Mouse (Mus musculus) kidney, adult 9 months (tissue): ENCODE data around the gene Phkb.
"Not testable (repeated sequence)": the region's sequence is repeated elsewhere in the genome, so short reads cannot be mapped to it uniquely, and the experiment has no call there.

Source experiments
- DNase-seq: peaks from one replicate; pipeline ENCODE4 v3.0.0; 2022

Gene Phkb

GRCm38 (mm10) chr8:85840657-85841488, at the start of gene Phkb, which contains the start of gene Itfg1:
TSS of gene Phkb (plus strand) at chr8:85840959.
TSS of gene Itfg1 (minus strand) at chr8:85840921.
- DNase-seq = peak; percentile 91

GRCm38 (mm10) chr8:85796392-85796791, 44.4 kb upstream of the Phkb start:
- DNase-seq = not testable (repeated sequence)

DNA sequence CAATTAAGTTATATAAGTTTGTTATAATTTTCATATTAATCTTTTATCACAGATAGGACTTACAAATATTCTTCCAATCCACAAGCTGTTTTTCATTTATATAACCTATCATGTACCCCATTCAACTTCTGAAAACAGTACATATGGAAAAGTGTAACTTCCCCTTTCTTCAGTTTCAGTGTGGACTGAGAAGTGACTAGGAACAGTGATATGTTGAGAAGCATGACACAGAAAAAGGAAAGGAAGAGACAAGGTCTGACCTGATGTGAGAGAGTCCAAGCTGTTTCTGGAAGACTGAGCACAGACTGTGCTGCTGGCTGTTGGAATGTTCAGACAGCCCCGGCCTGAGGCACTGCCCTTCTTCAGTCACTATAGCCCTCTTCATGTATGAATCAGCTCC, 40.6 kb upstream of the Phkb start:
- no peak for DNase-seq

DNA sequence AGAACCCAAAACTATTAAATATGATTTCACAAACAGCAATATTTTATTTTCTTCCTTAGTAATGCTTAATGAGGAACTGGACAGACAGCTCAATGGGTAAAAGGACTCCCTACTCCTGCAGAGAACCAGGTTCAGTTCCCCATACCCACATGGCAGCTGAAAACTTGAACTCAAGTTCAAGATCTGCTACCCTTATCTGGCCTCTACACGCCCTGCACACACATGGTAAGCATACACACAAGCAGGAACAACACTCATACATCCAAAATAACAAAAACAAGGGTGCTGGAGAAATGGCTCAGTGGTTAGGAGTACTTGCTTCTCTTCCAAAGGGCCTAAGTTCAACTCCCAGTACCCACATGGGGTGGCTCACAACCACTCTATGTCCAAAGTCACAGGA, 39.4 kb upstream of the Phkb start:
- DNase-seq = no peak

DNA sequence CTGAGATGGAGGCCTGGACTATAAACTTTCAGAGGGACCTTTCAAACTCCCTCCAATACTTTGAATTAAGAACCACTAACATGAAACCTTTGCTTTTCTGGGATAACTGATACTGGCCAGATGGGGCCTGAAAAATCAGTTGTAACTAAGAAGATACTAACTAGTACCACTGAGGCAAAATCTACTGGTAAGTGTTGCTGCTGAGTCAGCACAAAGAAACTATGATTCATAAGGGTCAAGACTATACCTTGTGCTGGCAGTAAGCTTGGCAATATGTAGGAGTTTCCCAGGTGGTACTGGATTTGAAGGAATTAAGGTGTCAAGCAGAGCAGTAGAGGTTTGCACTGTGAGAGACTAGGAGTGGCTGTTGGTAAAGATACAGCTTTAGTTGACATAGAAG, 27.1 kb upstream of the Phkb start:
- DNase-seq = no peak

- DNase-seq = no peak
Measured at GRCm38 (mm10) chr8:85839916-85840656, 673 bp upstream of the Phkb start.

DNA sequence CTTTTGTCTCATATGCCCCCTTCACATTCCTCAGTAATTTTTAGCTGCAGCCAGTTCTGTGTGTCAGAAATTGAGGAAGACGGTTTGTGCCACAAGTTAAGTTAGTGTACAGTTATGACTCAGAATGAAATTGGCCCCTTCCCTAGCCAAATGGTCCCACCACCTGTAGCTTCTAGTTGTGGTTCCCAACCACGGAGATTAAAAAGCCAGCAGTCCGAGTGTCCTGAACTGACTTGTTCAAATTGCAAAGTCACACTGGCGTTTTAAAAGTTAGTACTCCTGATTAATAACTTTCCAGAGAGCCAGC, 683 bp downstream of the Phkb start:
- DNase-seq = no peak

DNA sequence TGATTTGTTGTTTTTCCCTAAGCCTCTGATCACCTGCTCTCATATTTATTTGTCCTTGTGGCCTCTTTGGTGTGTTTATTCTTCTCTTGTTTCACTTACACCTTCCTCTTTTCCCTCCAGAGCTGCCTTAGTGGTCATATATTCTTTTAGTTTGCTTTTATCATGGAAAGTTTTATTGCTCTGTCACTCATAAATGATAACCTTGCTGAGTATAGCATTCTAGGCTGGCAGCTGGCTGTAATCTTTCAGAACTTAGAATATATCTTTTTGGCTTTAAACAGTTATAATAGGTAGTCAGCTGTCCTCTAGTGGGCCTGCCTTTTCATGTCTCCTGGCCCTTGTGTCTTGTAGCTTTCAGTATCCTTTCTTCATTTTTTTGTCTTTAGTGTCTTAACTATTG, 5.1 kb downstream of the Phkb start:
- no peak for DNase-seq

DNA sequence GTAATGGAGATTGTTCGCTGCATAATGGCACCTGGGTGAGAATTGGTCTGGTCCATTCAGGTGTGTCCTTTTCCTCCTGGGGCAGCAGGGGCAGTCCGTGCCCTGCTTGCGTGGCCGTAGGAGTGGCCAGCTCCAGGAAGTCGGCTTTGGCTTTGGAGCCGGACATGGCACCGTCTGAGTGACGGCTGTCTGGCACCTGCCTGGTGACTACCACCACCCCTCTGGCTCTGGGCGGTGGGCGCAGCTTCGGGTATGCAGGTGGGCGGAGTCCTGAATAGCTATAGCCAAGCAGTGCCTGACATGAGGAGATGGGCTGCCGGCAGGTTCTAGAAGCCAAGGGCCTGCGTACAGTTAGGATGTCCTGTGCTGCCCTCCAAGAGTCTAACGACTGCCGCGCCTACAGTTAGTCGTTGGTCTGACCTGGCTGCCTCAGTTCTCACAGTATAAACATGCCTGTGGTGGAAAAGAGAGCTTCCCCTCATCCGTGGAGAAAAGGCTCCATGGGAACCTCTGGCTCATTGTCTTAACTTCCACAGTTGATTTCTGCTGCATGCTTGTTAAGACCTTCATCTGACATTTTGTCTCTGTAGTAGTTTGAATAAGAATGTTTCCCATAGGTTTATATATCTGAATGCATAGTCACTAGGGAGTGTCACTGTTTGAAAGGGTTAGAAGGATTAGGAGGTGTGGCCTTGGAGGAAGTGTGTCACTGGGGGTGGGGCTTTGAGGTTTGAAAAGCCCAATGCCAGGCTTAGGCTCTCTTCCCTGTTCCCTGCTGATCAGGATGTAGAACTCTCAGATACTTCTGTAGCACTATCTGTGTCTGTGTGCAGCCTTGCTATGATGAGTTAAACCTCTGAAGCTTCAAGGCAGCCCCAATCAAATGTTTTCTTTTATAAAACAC, 13.7 kb downstream of the Phkb start:
- DNase-seq = no peak

- DNase-seq = not testable (repeated sequence)
Measured at GRCm38 (mm10) chr8:85857227-85857896, 16.6 kb downstream of the Phkb start.

GRCm38 (mm10) chr8:85860612-85861011, 19.9 kb downstream of the Phkb start:
- no peak for DNase-seq

GRCm38 (mm10) chr8:85862381-85862780, 21.6 kb downstream of the Phkb start:
- DNase-seq = no peak

GRCm38 (mm10) chr8:85871660-85872059, 30.9 kb downstream of the Phkb start:
- peak; percentile 85 for DNase-seq

DNA sequence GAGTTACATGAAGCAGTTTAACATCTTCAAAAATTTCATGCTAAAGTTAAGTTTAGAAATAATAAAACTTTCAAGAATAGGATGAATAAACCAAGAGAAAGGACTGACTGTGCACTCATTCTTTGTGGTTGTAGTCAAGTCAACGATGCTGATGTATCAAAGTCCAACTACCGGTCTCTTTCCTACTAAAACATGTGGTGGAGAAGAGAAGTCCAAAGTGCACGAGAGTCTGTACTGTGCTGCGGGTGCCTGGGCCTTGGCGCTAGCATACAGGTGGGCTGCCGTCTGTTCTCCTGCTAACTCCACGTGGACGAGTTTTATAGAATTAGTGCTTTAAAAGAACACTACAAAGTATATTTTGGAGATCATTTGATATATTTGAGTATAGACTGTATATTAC, 37.2 kb downstream of the Phkb start:
- peak; percentile 66 for DNase-seq

DNA sequence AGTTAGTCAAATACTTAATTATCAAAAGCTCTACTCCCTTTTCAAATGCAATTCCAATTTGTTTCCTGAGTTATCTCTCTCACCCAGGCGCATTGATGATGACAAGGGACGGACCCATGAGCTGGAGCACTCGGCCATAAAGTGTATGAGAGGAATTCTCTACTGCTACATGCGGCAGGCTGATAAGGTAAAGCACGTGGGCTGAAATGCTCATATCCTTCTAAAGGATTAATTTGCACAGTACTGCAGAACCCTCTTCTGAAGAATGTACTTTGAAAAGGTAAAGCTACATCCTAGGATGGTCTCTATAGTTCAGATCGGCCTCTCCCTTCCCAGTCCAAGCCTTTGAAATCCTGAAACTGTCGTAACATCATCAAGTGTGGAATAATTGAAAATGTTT, 38.9 kb downstream of the Phkb start:
- no peak for DNase-seq

DNA sequence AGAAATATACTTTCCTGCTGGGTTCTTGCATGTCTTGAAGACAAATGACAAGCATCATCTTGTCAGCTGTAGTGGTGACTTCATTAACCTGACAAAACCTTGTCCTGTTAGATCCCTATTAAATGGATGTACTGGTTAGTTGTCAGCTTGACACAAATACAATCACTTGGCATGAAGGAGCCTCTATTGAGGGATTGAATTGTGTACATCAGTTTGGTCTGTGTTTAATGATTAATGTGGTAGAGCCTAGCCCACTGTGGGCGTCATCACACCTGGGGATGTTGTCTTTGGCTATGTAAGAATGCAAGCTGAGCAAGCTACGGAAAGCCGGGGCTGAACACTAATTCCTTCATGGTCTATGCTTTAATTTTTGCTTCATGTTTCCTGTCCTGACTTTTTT, 44.1 kb downstream of the Phkb start:
- no peak for DNase-seq

DNA sequence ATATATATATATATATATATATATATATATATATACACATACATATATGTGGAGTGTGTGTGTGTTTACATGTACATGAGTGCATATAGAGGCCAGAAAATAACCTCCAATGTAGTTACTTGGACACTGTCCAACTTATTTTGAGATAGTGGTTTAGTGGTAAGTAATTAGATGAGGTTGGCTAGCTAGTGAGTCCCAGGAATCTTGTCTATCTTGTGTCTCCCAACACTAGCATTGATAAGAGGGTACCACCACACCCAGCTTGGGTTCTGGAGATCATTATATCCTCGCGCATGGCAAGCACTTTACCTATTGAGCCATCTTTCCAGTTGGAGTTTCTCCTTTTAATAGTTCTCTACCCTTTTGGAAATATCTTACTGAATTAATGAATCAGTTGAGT, 56.9 kb downstream of the Phkb start:
- no peak for DNase-seq

- no peak for DNase-seq
Measured at GRCm38 (mm10) chr8:85924991-85925390, 84.2 kb downstream of the Phkb start.

GRCm38 (mm10) chr8:85925574-85925973, 84.8 kb downstream of the Phkb start:
- no peak for DNase-seq

GRCm38 (mm10) chr8:85926107-85926506, 85.3 kb downstream of the Phkb start:
- peak; percentile 8 for DNase-seq

DNA sequence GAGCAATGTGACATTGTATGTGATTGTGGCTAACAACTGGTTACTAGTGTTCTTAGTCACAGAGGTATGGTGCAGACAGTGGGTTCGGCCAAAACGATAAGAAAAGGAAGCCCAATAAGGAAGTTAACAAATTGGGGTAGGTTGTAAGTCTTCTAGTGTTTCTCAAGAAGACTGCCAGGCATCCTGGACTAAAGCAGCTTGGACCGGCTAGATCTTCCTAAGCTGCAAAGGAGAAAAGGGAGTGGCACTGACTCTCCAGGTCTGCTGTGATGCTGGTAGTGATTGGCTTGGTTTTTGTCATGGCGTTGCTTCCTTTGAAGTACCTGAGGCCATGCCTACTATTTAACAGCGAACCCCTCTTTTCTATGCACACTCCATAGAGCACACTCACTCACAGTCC, 95.4 kb downstream of the Phkb start:
- no peak for DNase-seq

DNA sequence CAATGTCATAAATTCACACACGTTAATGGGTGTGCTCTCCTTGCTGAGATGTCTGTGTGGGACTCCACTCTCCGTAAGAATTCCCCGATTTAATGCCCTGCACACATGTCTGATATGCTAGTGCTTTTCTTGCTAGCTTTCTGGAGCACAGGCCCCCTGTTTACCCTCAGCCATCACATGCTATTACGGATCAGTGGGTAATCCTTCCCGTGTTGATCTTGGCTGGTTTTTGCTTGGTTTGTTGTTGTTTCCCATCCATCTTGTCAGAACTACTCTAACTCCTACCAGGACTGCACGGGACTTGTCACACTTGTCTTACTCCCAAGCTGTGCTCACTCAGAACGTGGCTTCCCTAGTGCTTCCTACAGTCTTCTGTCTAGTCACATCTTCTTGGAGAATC, 96.6 kb downstream of the Phkb start:
- no peak for DNase-seq

DNA sequence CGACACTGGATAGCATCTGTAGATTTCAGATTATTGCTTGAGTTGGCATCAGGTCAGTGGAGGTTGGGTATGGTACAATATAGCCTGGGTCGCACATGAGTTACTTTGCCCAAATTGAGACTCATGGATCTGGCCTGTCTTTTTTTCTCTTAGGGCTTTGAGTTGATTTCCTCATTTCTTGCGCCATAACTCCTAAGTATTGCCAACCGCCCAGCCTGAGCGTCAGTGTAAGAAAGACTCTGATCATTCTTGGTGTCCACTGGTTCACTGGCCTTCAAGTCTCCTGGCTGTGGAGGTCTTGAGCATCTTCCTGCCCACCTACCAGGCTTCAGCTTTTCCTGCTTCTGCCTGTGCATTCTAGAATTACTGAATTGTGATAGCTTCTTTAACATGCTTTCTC, 104.1 kb downstream of the Phkb start:
- DNase-seq = no peak
